Mouse (Mus musculus) heart, postnatal 0 days (tissue): ENCODE results near the gene Rabl3. TPM values are rescaled to one million over a fixed set of nuclear protein-coding genes. Genes with fewer than 3 reads are reported as not detected.

ENCODE experiments used
- ATAC-seq: fragments of 200-750 bp; cut with Nextera tagmentation; 2 replicates; pipeline ENCODE4 v1.8.0; 2017; ENCODE audit warnings: low read depth, moderate number of reproducible peaks, moderate library complexity; ENCODE audit not compliant: insufficient read depth
- DNase-seq: peaks from one replicate; pipeline ENCODE4 v3.0.0-alpha.2; 2016; ENCODE audit warnings: low spot score
- H3K27ac ChIP-seq: fragments of 300-500 bp; sonication (generic); 2 replicates; pipeline ENCODE4 v1.5.1; 2014; ENCODE audit warnings: low read depth, mild to moderate bottlenecking
- H3K27me3 ChIP-seq: fragments of 300-500 bp; sonication (generic); 2 replicates; pipeline ENCODE4 v1.6.1; 2014; ENCODE audit warnings: low read length, mixed read lengths; ENCODE audit not compliant: control insufficient read depth, insufficient read depth
- H3K36me3 ChIP-seq: fragments of 300-500 bp; sonication (generic); replicated peaks from 2 replicates; pipeline ENCODE4 v1.6.1; 2014; ENCODE audit warnings: low read length, mixed read lengths; ENCODE audit not compliant: control insufficient read depth, insufficient read depth
- H3K4me1 ChIP-seq: fragments of 300-500 bp; sonication (generic); 2 replicates; pipeline ENCODE4 v1.6.1; 2014; ENCODE audit warnings: antibody characterized with exemption; ENCODE audit not compliant: control insufficient read depth, insufficient read depth
- H3K4me2 ChIP-seq: fragments of 300-500 bp; sonication (generic); 2 replicates; pipeline ENCODE4 v1.6.1; 2014; ENCODE audit warnings: low read depth, mild to moderate bottlenecking, low read length, moderate library complexity
- H3K4me3 ChIP-seq: fragments of 300-500 bp; sonication (generic); 2 replicates; pipeline ENCODE4 v1.5.1; 2014; ENCODE audit warnings: low read depth, low read length
- H3K9ac ChIP-seq: fragments of 300-500 bp; sonication (generic); replicated peaks from 2 replicates; pipeline ENCODE4 v1.6.1; 2014; ENCODE audit warnings: low read depth, low read length, mixed read lengths
- H3K9me3 ChIP-seq: fragments of 300-500 bp; sonication (generic); replicated peaks from 2 replicates; pipeline ENCODE4 v1.6.1; 2016; ENCODE audit warnings: low read length; ENCODE audit not compliant: control insufficient read depth
- CTCF ChIP-seq: IDR thresholded peaks from 2 replicates; pipeline ENCODE4 v1.5.1; 2016; ENCODE audit warnings: antibody characterized with exemption, control low read depth, low read depth
- EP300 ChIP-seq: IDR thresholded peaks from 2 replicates; pipeline ENCODE4 v1.6.1; 2016; ENCODE audit warnings: antibody characterized with exemption, low read depth
- WGBS: fragments of 180-500 bp; shearing (Covaris S2); extraction: QIAGEN DNeasy Blood & Tissue Kit; methylation state at CpG from one replicate; pipeline ENCODE4 v1.1.7; 2014; 5-methylcytosine and 5-hydroxymethylcytosine counted together
- polyA plus RNA-seq: library from polyadenylated mRNA; unstranded; fragments of >200 nt; fragmentation: Nextera tagmentation; extraction: Ambion mirVana; gene quantifications from 2 replicates; pipeline ENCODE4 v1.2.1, GENCODE M21; 2015
- total RNA-seq: library from RNA; depleted of rRNA; stranded (reverse); fragments of >200 nt; gene quantifications from 2 replicates; pipeline ENCODE4 v1.2.3, GENCODE M21; 2014; ENCODE audit warnings: low replicate concordance

Gene Rabl3
- total and polyA plus RNA-seq, 2 experiments from 2014 or later, result 4.9 to 18.5 TPM

DNA sequence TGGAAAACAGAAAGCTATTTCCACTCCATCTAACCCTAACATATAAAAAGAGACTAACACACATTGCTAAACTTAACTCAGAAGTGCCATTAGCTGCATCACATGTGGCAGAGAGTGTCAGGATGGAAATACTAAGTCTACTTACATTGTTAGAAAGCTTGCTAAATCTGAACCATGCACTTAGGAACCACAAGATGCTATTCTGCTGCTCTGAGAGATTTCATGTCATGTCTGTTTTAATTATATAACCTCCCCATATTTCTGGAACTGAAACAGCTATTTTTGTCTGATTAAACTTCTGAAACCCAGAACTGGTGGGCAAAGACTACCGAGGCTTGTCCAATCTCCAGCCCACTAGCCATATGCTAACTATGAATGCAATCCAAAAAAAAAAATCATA, 7.6 kb upstream of the Rabl3 start:
- no peak for TF ChIP-seq EP300
- TF ChIP-seq CTCF, result no peak
- DNase-seq, result no peak
- Histone ChIP-seq H3K27ac (no peak overlapping the region), H3K9me3 (no peaks in the 10 kb centered on the region), H3K4me1 (peaks cover 24% of the 10 kb centered on the region; the same call in 1 of the 2 replicates), H3K4me3 (no peak overlapping the region), H3K27me3 (no peaks in the 10 kb centered on the region), H3K36me3 (peaks cover 18% of the 10 kb centered on the region), H3K9ac (no peak overlapping the region), H3K4me2 (no peak overlapping the region)
- no peak for ATAC-seq
- 83% methylated on average over 1 of the region's 1 CpGs for WGBS

DNA sequence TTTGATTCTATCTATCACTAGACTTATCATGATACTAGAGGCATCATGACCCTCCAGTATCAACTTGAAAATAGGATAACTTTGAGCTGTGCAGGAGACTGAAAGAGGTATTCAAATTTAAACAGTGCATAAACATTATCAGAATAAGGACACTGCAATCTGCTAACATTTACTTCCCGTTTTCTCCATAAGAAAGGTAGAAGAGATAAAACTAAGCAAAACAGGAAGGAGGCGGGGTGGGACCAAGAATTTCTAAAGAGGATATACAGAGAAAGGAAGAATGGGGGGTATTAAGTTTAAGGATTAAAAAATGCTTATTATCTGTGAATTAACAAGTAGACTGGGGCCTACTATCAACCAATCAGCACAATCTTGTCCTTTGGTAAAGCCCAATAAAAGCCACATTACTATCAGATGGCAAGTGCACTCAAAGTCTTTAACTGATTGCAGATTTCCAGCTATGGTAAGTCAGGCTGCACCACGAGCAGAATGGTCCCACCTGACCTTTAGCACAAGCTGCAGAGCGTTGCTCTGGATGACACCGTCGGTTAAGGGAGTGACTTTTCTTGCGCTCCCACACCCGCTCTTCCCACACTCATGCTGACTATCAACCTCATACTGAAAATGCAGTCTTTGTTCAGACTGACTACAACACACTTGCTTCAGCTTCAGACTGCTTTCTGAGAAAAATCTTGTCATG, 6.2 kb upstream of the Rabl3 start:
- H3K4me1 ChIP-seq, result peaks cover 21% of the 10 kb centered on the region
- 72% methylated on average over 8 of the region's 8 CpGs for WGBS
- H3K27me3 ChIP-seq, result no peaks in the 10 kb centered on the region
- H3K4me3 ChIP-seq, result no peak overlapping the region
- H3K36me3 ChIP-seq, result peaks cover 18% of the 10 kb centered on the region
- H3K27ac ChIP-seq, result no peak overlapping the region
- no peaks in the 10 kb centered on the region for H3K9me3 ChIP-seq
- TF ChIP-seq CTCF, result no peak
- H3K4me2 ChIP-seq, result no peak overlapping the region
- DNase-seq, result no peak
- no peak for ATAC-seq
- H3K9ac ChIP-seq, result no peak overlapping the region

DNA sequence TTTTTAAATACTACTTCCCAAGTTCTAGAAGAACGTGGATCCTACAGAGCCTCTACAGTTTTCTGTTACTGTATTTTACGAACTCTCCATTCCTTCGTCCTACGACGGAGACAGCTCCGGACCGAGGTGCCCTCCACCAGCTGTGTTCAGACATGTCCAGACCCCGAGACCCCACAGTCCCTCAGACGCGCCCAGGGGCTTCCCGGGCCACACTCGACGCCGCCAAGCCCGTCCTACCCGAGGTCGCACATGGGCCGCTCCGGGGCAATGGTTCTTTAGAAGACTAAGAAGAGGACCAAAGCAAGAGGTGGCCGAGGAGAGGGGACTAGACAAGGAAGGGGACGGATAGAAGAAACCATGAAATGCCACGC, 460 bp upstream of the Rabl3 start:
- ATAC-seq (peak; percentile 18), DNase-seq (no peak)
- peak overlapping the region; percentile 93 for H3K9ac ChIP-seq
- peak overlapping the region; percentile 89 for H3K27ac ChIP-seq
- peaks cover 32% of the 10 kb centered on the region for H3K36me3 ChIP-seq
- WGBS, result under 1% methylated on average over 22 of the region's 22 CpGs
- peak overlapping the region; percentile 92 for H3K4me2 ChIP-seq
- no peak for TF ChIP-seq CTCF
- TF ChIP-seq EP300, result no peak
- no peaks in the 10 kb centered on the region for H3K27me3 ChIP-seq
- no peaks in the 10 kb centered on the region for H3K9me3 ChIP-seq
- H3K4me3 ChIP-seq, result peak overlapping the region; percentile 92
- peaks cover 23% of the 10 kb centered on the region for H3K4me1 ChIP-seq

DNA sequence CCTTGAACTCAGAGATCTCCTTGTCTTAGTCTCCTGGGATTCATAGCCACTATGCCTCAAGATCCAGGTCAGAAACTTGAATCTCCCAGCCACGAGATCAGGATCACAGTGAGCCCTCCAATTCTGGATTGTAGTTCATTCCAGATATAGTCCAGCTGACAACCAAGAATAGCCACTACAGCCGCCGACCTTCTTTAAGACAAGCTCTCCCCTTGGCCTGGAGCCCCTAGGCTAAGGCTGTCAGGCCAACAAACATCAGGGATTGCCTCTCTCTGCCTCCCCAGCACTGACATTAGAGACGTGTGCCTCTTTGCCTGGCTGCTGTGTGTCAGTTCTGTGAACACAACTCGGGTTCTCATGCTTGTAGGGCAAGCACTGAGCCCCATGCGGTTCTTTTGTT, 1.1 kb downstream of the Rabl3 start:
- peak overlapping the region; percentile 78 for H3K4me2 ChIP-seq
- peaks cover 19% of the 10 kb centered on the region for H3K4me1 ChIP-seq
- H3K36me3 ChIP-seq, result peaks cover 28% of the 10 kb centered on the region
- no peak for TF ChIP-seq CTCF
- no peak for TF ChIP-seq EP300
- H3K9me3 ChIP-seq, result no peaks in the 10 kb centered on the region
- H3K9ac ChIP-seq, result 0 out of 2 replicates have a peak overlapping the region, but pooled peaks have one; percentile 33
- WGBS, result 53% methylated on average over 6 of the region's 6 CpGs
- peak overlapping the region; percentile 92 for H3K4me3 ChIP-seq
- DNase-seq (no peak), ATAC-seq (no peak)
- no peaks in the 10 kb centered on the region for H3K27me3 ChIP-seq
- H3K27ac ChIP-seq, result peak overlapping the region; percentile 96

DNA sequence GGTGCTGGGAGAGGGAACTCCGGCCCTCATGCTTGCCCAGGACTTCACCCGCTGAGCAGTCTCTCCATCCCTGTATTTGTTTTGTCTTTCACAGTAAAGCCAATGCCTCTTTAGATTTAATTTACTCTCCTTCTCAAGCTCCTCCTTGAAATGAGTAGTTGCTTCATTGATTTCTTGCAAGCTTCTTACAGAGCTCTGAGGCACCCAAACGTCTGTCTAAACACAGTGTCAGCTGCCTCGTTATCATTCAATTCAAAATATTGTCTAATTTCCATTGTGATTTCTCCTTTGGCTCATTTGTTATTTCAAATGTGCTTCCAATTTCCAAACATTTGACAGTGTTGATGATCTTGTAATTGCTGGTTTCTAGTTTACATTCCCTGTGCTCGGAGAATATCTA, 6.6 kb downstream of the Rabl3 start:
- Histone ChIP-seq H3K36me3 (peaks cover 28% of the 10 kb centered on the region), H3K4me3 (no peak overlapping the region), H3K4me1 (peaks cover 22% of the 10 kb centered on the region), H3K27ac (no peak overlapping the region), H3K9ac (no peak overlapping the region), H3K27me3 (no peaks in the 10 kb centered on the region), H3K9me3 (no peaks in the 10 kb centered on the region), H3K4me2 (no peak overlapping the region)
- no peak for TF ChIP-seq CTCF
- TF ChIP-seq EP300, result no peak
- ATAC-seq (no peak), DNase-seq (no peak)
- 81% methylated on average over 5 of the region's 5 CpGs for WGBS

DNA sequence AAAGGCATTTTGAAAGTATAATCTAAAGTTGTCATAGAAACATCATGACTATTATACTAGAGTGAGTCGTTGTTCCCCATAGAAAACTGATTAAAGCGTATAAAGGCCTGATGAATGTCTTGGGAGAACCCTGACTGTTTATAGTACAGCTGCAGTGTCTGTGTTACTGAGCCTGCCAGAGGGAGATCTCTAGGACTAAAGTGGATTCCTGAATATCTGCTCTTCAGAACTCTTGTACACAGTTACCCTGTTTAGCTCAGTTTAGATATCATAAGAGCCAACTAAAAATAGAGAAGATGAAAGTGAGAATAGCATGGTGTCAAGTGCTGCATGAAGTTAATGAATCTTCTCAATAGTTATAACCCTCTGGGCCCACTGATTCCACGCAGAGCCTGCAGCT, 10.6 kb downstream of the Rabl3 start:
- WGBS, result 30% methylated on average over 3 of the region's 3 CpGs
- Histone ChIP-seq H3K9me3 (no peaks in the 10 kb centered on the region), H3K27ac (peak overlapping the region; percentile 83), H3K27me3 (no peaks in the 10 kb centered on the region), H3K4me1 (peaks cover 24% of the 10 kb centered on the region), H3K36me3 (no peaks in the 10 kb centered on the region), H3K9ac (no peak overlapping the region), H3K4me3 (no peak overlapping the region), H3K4me2 (peak overlapping the region; percentile 21)
- TF ChIP-seq CTCF (no peak), EP300 (0 out of 2 replicates have a peak, but pooled peaks have one; percentile 37)
- DNase-seq (peak; percentile 71), ATAC-seq (peak; percentile 81)
